Mouse (Mus musculus) spleen, postnatal 4 days (tissue): ENCODE results near the gene Cacfd1.

Experiments used
- DNase-seq, 2 experiments: peaks; one replicate each; pipeline ENCODE4 v3.0.0; 2022; ENCODE audit warnings: low spot score in 2 of 2

The Cacfd1 gene

GRCm38 (mm10) chr2:27009714-27010244, at the start of gene Cacfd1:
Gene Cacfd1, plus strand, starts transcription at chr2:27009926.
- DNase-seq, result peak; percentile 83 to 90

GRCm38 (mm10) chr2:26960756-26961155, 49.0 kb upstream of the Cacfd1 start:
- no peak for DNase-seq

GRCm38 (mm10) chr2:26963923-26964723, 45.6 kb upstream of the Cacfd1 start, which contains the start of gene Rexo4:
Gene Rexo4, minus strand, starts transcription at chr2:26964386.
- peak; percentile 92 to 98 for DNase-seq

- DNase-seq, result no peak
Observed at GRCm38 (mm10) chr2:26964724-26965370, 44.9 kb upstream of the Cacfd1 start.

- no peak for DNase-seq
Observed at GRCm38 (mm10) chr2:26967262-26967661, 42.5 kb upstream of the Cacfd1 start.

GRCm38 (mm10) chr2:26973116-26973515, 36.6 kb upstream of the Cacfd1 start, which contains the start of gene Adamts13:
Gene Adamts13, plus strand, starts transcription at chr2:26973416.
- no peak for DNase-seq

- no peak for DNase-seq
Observed at GRCm38 (mm10) chr2:26973960-26974359, 35.8 kb upstream of the Cacfd1 start.

- DNase-seq, result no peak
Observed at GRCm38 (mm10) chr2:26980361-26980760, 29.4 kb upstream of the Cacfd1 start.

GRCm38 (mm10) chr2:26984179-26984578, 25.5 kb upstream of the Cacfd1 start:
- DNase-seq, result no peak

- no peak for DNase-seq
Observed at GRCm38 (mm10) chr2:26984640-26985039, 25.1 kb upstream of the Cacfd1 start.

GRCm38 (mm10) chr2:26993936-26994335, 15.8 kb upstream of the Cacfd1 start:
- DNase-seq, result no peak

- DNase-seq, result no peak
Observed at GRCm38 (mm10) chr2:26997498-26997897, 12.2 kb upstream of the Cacfd1 start.

GRCm38 (mm10) chr2:26997993-26998392, 11.7 kb upstream of the Cacfd1 start:
- DNase-seq, result no peak

- no peak for DNase-seq
Observed at GRCm38 (mm10) chr2:27006255-27006654, 3.5 kb upstream of the Cacfd1 start.

- no peak for DNase-seq
Observed at GRCm38 (mm10) chr2:27007701-27008100, 2.0 kb upstream of the Cacfd1 start.

GRCm38 (mm10) chr2:27017802-27018201, 8.1 kb downstream of the Cacfd1 start:
- DNase-seq, result peak; percentile 65 to 89

- DNase-seq, result no peak
Observed at GRCm38 (mm10) chr2:27019530-27019929, 9.8 kb downstream of the Cacfd1 start.

GRCm38 (mm10) chr2:27021103-27021502, 11.4 kb downstream of the Cacfd1 start:
- DNase-seq, result no peak

- no peak for DNase-seq
Observed at GRCm38 (mm10) chr2:27022612-27023011, 12.9 kb downstream of the Cacfd1 start.

- DNase-seq, result no peak
Observed at GRCm38 (mm10) chr2:27024136-27024535, 14.4 kb downstream of the Cacfd1 start.

- no peak for DNase-seq
Observed at GRCm38 (mm10) chr2:27025545-27025944, 15.8 kb downstream of the Cacfd1 start.

GRCm38 (mm10) chr2:27026332-27026731, 16.6 kb downstream of the Cacfd1 start:
- DNase-seq, result no peak
